ENCODE assay signal across 17 mouse cellular contexts in genomic region chr1:133215753-133216152, GRCm38 (mm10). TPM values are rescaled to one million over a fixed set of nuclear protein-coding genes. Genes with fewer than 3 reads are reported as not detected.
DNase-seq lines count a peak whose midpoint lies in the region; ATAC-seq lines count a peak whose summit lies in the region.
"Had no signal": no experiment of that assay in that cellular context is flagged by ENCODE, and none has a peak within 500 bp of the region (broad histone marks: within the 10 kb centered on the region; RNA-seq: fewer than 3 reads in every experiment).

No protein-coding gene starts in this region.

- no peak for DNase-seq in heart, embryonic 10.5 days (ENCODE audit: low spot score)
- DNase-seq in heart, adult 18-20 months, result no peak
- no peak for DNase-seq in hindbrain, embryonic 11.5 days (ENCODE audit: low spot score)
- DNase-seq in limb, embryonic 10.5 days (ENCODE audit: low spot score), result no peak
- no peak for DNase-seq in T-cell, adult 2 months (ENCODE audit: low spot score)
- DNase-seq in MN1 (ENCODE audit: low spot score), result no peak
- DNase-seq in layer of hippocampus, postnatal 25 days (ENCODE audit: extremely low spot score in 1 of 2, low spot score in 1 of 2), result no peak
- DNase-seq: adrenal gland, postnatal 36 days; cerebellum, adult 8-10 months; kidney, adult 11 months; kidney, postnatal 25 days; lung, adult 18-20 months; lung, postnatal 36 days; retina, postnatal 1 day; thymus, adult 18-20 months had no signal

- H3K9me3 ChIP-seq in heart, embryonic 10.5 days, result no peaks in the 10 kb centered on the region
- H3K9me3 ChIP-seq in hindbrain, embryonic 11.5 days (ENCODE audit: control insufficient read depth, low read length), result no peaks in the 10 kb centered on the region
- no peaks in the 10 kb centered on the region for H3K9me3 ChIP-seq in limb, embryonic 10.5 days (replicated peaks)
- no peaks in the 10 kb centered on the region for H3K9me3 ChIP-seq in neural tube, embryonic 12.5 days

- no peak overlapping the region for H3K9ac ChIP-seq in hindbrain, embryonic 11.5 days (ENCODE audit: low read depth, low read length)
- 0 out of 2 replicates have a peak overlapping the region, but pooled peaks have one; percentile 8 for H3K9ac ChIP-seq in neural tube, embryonic 12.5 days

- peaks cover 68% of the 10 kb centered on the region for H3K4me1 ChIP-seq in heart, embryonic 10.5 days
- H3K4me1 ChIP-seq in hindbrain, embryonic 11.5 days (replicated peaks; ENCODE audit: control insufficient read depth, insufficient read depth, low read length), result peaks cover 9% of the 10 kb centered on the region
- peaks cover 68% of the 10 kb centered on the region for H3K4me1 ChIP-seq in limb, embryonic 10.5 days
- H3K4me1 ChIP-seq in neural tube, embryonic 12.5 days, result peaks cover 49% of the 10 kb centered on the region

- H3K27me3 ChIP-seq in heart, embryonic 10.5 days (ENCODE audit: insufficient read depth, poor library complexity, severe bottlenecking), result no peaks in the 10 kb centered on the region
- H3K27me3 ChIP-seq in hindbrain, embryonic 11.5 days (ENCODE audit: control insufficient read depth, insufficient read depth, low read length), result no peaks in the 10 kb centered on the region
- H3K27me3 ChIP-seq in limb, embryonic 10.5 days (ENCODE audit: low read depth, poor library complexity, severe bottlenecking), result peaks cover 50% of the 10 kb centered on the region
- H3K27me3 ChIP-seq in neural tube, embryonic 12.5 days (replicated peaks), result no peaks in the 10 kb centered on the region

- 78% methylated on average over 10 of the region's 10 CpGs for WGBS in heart, embryonic 10.5 days
- whole genome bisulfite sequencing in hindbrain, embryonic 11.5 days, result 75% methylated on average over 10 of the region's 10 CpGs
- 67% methylated on average over 10 of the region's 10 CpGs for WGBS in limb, embryonic 10.5 days
- WGBS in neural tube, embryonic 12.5 days, result 76% methylated on average over 10 of the region's 10 CpGs

- H3K4me3 ChIP-seq in heart, embryonic 10.5 days, result no peak overlapping the region
- H3K4me3 ChIP-seq in hindbrain, embryonic 11.5 days (ENCODE audit: low read depth, low read length), result no peak overlapping the region
- H3K4me3 ChIP-seq in limb, embryonic 10.5 days, result no peak overlapping the region
- no peak overlapping the region for H3K4me3 ChIP-seq in neural tube, embryonic 12.5 days

- peak overlapping the region; percentile 74 for H3K27ac ChIP-seq in heart, embryonic 10.5 days
- H3K27ac ChIP-seq in hindbrain, embryonic 11.5 days (ENCODE audit: low read depth, low read length), result peak overlapping the region; percentile 75
- peak overlapping the region; percentile 53 for H3K27ac ChIP-seq in limb, embryonic 10.5 days
- H3K27ac ChIP-seq in neural tube, embryonic 12.5 days, result peak overlapping the region; percentile 18; the same call in 1 of the 2 replicates

- no peaks in the 10 kb centered on the region for H3K36me3 ChIP-seq in heart, embryonic 10.5 days
- no peaks in the 10 kb centered on the region for H3K36me3 ChIP-seq in hindbrain, embryonic 11.5 days (ENCODE audit: control insufficient read depth, insufficient read depth, low read length)
- no peaks in the 10 kb centered on the region for H3K36me3 ChIP-seq in limb, embryonic 10.5 days
- H3K36me3 ChIP-seq in neural tube, embryonic 12.5 days, result no peaks in the 10 kb centered on the region

- no peak for ATAC-seq in hindbrain, embryonic 11.5 days (ENCODE audit: low FRiP score)
- ATAC-seq in neural tube, embryonic 12.5 days (ENCODE audit: low FRiP score, low read depth), result no peak
- ATAC-seq: activated CD4-positive, CD25-positive, alpha-beta regulatory T cell, adult 4 months had no signal

- H3K4me2 ChIP-seq in hindbrain, embryonic 11.5 days (replicated peaks; ENCODE audit: low read depth, low read length), result no peak overlapping the region
- H3K4me2 ChIP-seq in neural tube, embryonic 12.5 days (replicated peaks), result no peak overlapping the region

RNA-seq across cellular contexts. Expression of gene Plekha6, which starts 51.7 kb away (rescaled TPM):
- 13.5 and 14.2 TPM in 2 replicates for polyA plus RNA-seq in heart, embryonic 10.5 days (2016; fragmentation: Nextera tagmentation; extraction: Ambion mirVana)
- total RNA-seq in heart, adult 18-20 months (2021), result 10 to 100 TPM; 40.5 to 47.7 TPM
- 14.6 and 22.1 TPM in 2 replicates for polyA plus RNA-seq in hindbrain, embryonic 11.5 days (2014; fragmentation: Nextera tagmentation; extraction: Ambion mirVana)
- 1.4 and 2.3 TPM in 2 replicates for polyA plus RNA-seq in limb, embryonic 10.5 days (2016; fragmentation: Nextera tagmentation; extraction: Ambion mirVana)
- polyA plus RNA-seq in neural tube, embryonic 12.5 days (2016; fragmentation: Nextera tagmentation; extraction: Ambion mirVana), result 28.4 and 29.4 TPM in 2 replicates
- total RNA-seq in layer of hippocampus, postnatal 25 days (2021), result 10 to 100 TPM; 34.4 to 52.1 TPM

Comparison
In these comparisons a context has a peak if more than half of its experiments do, and no peak if none do; other contexts are left out.
1. H3K27ac ChIP-seq: peak in every context shown above with its lines; median percentile 75 in hindbrain, embryonic 11.5 days; 74 in heart, embryonic 10.5 days; 53 in limb, embryonic 10.5 days; 18 in neural tube, embryonic 12.5 days.